Mouse (Mus musculus): ENCODE data around the gene Txnrd2. TPM values are rescaled to one million over a fixed set of nuclear protein-coding genes. Genes with fewer than 3 reads are reported as not detected.

Txnrd2 gene
- polyA plus RNA-seq, 1 experiment from 2014 or later: 22.7 TPM

GRCm38 (mm10) chr16:18391728-18392127 lies 34.5 kb upstream of the Txnrd2 start:
- Histone ChIP-seq H3K9ac (ENCODE audit: low read length) (no peak overlapping the region), H3K9me3 (ENCODE audit: control insufficient read depth, low read length) (no peaks in the 10 kb centered on the region), H3K4me3 (ENCODE audit: low read depth, low read length) (no peak overlapping the region), H3K27me3 (ENCODE audit: control insufficient read depth, insufficient read depth, low read length) (no peaks in the 10 kb centered on the region), H3K4me1 (ENCODE audit: control insufficient read depth, insufficient read depth, low read length) (peaks cover 63% of the 10 kb centered on the region), H3K27ac (ENCODE audit: low read depth, low read length) (peak overlapping the region; percentile 14; the same call in 1 of the 2 replicates), H3K36me3 (ENCODE audit: control insufficient read depth, insufficient read depth, low read length) (no peaks in the 10 kb centered on the region), H3K4me2 (no peak overlapping the region)
- DNase-seq (ENCODE audit: low spot score, missing footprints) (peak; percentile 82), ATAC-seq (ENCODE audit: low FRiP score) (no peak)
- 83% methylated on average over 3 of the region's 3 CpGs for WGBS

GRCm38 (mm10) chr16:18392469-18393426 lies 33.4 kb upstream of the Txnrd2 start:
- peak overlapping the region; percentile 85 for H3K4me3 ChIP-seq (ENCODE audit: low read depth, low read length)
- peaks cover 9% of the 10 kb centered on the region for H3K36me3 ChIP-seq (ENCODE audit: control insufficient read depth, insufficient read depth, low read length)
- H3K4me1 ChIP-seq (ENCODE audit: control insufficient read depth, insufficient read depth, low read length): peaks cover 54% of the 10 kb centered on the region
- no peaks in the 10 kb centered on the region for H3K27me3 ChIP-seq (ENCODE audit: control insufficient read depth, insufficient read depth, low read length)
- ATAC-seq (ENCODE audit: low FRiP score) (peak; percentile 87), DNase-seq (ENCODE audit: low spot score, missing footprints) (peak; percentile 98)
- peak overlapping the region; percentile 64 for H3K4me2 ChIP-seq
- no peaks in the 10 kb centered on the region for H3K9me3 ChIP-seq (ENCODE audit: control insufficient read depth, low read length)
- peak overlapping the region; percentile 87 for H3K27ac ChIP-seq (ENCODE audit: low read depth, low read length)
- WGBS: under 1% methylated on average over 61 of the region's 63 CpGs
- H3K9ac ChIP-seq (ENCODE audit: low read length): peak overlapping the region; percentile 90

GRCm38 (mm10) chr16:18393595-18393994 lies 32.6 kb upstream of the Txnrd2 start:
- peaks cover 16% of the 10 kb centered on the region for H3K36me3 ChIP-seq (ENCODE audit: control insufficient read depth, insufficient read depth, low read length)
- peaks cover 47% of the 10 kb centered on the region for H3K4me1 ChIP-seq (ENCODE audit: control insufficient read depth, insufficient read depth, low read length)
- peak overlapping the region; percentile 87; the same call in 1 of the 2 replicates for H3K27ac ChIP-seq (ENCODE audit: low read depth, low read length)
- 56% methylated on average over 5 of the region's 5 CpGs for WGBS
- ATAC-seq (ENCODE audit: low FRiP score) (no peak), DNase-seq (ENCODE audit: low spot score, missing footprints) (peak; percentile 85)
- H3K4me3 ChIP-seq (ENCODE audit: low read depth, low read length): peak overlapping the region; percentile 85
- H3K9me3 ChIP-seq (ENCODE audit: control insufficient read depth, low read length): no peaks in the 10 kb centered on the region
- peak overlapping the region; percentile 64 for H3K4me2 ChIP-seq
- no peaks in the 10 kb centered on the region for H3K27me3 ChIP-seq (ENCODE audit: control insufficient read depth, insufficient read depth, low read length)
- peak overlapping the region; percentile 90 for H3K9ac ChIP-seq (ENCODE audit: low read length)

GRCm38 (mm10) chr16:18394056-18394455 lies 32.1 kb upstream of the Txnrd2 start:
- Histone ChIP-seq H3K36me3 (ENCODE audit: control insufficient read depth, insufficient read depth, low read length) (peaks cover 21% of the 10 kb centered on the region), H3K27ac (ENCODE audit: low read depth, low read length) (0 out of 2 replicates have a peak overlapping the region, but pooled peaks have one; percentile 87), H3K9ac (ENCODE audit: low read length) (peak overlapping the region; percentile 90), H3K9me3 (ENCODE audit: control insufficient read depth, low read length) (no peaks in the 10 kb centered on the region), H3K27me3 (ENCODE audit: control insufficient read depth, insufficient read depth, low read length) (no peaks in the 10 kb centered on the region), H3K4me1 (ENCODE audit: control insufficient read depth, insufficient read depth, low read length) (peaks cover 47% of the 10 kb centered on the region), H3K4me2 (peak overlapping the region; percentile 64), H3K4me3 (ENCODE audit: low read depth, low read length) (peak overlapping the region; percentile 85)
- DNase-seq (ENCODE audit: low spot score, missing footprints): peak; percentile 85
- no peak for ATAC-seq (ENCODE audit: low FRiP score)
- 73% methylated on average over 3 of the region's 3 CpGs for WGBS

GRCm38 (mm10) chr16:18394777-18395619 lies 31.2 kb upstream of the Txnrd2 start:
- peak; percentile 94 for DNase-seq (ENCODE audit: low spot score, missing footprints)
- peak; percentile 57 for ATAC-seq (ENCODE audit: low FRiP score)
- Histone ChIP-seq H3K27ac (ENCODE audit: low read depth, low read length) (peak overlapping the region; percentile 84), H3K4me1 (ENCODE audit: control insufficient read depth, insufficient read depth, low read length) (peaks cover 53% of the 10 kb centered on the region), H3K9me3 (ENCODE audit: control insufficient read depth, low read length) (no peaks in the 10 kb centered on the region), H3K4me3 (ENCODE audit: low read depth, low read length) (0 out of 2 replicates have a peak overlapping the region, but pooled peaks have one; percentile 5), H3K9ac (ENCODE audit: low read length) (peak overlapping the region; percentile 49; the same call in 1 of the 2 replicates), H3K36me3 (ENCODE audit: control insufficient read depth, insufficient read depth, low read length) (peaks cover 28% of the 10 kb centered on the region), H3K4me2 (peak overlapping the region; percentile 64), H3K27me3 (ENCODE audit: control insufficient read depth, insufficient read depth, low read length) (no peaks in the 10 kb centered on the region)
- 15% methylated on average over 11 of the region's 11 CpGs for WGBS

GRCm38 (mm10) chr16:18395620-18396036 lies 30.6 kb upstream of the Txnrd2 start:
- no peak for DNase-seq (ENCODE audit: low spot score, missing footprints)
- no peak overlapping the region for H3K4me3 ChIP-seq (ENCODE audit: low read depth, low read length)

GRCm38 (mm10) chr16:18396201-18396600 lies 30.0 kb upstream of the Txnrd2 start:
- ATAC-seq (ENCODE audit: low FRiP score) (no peak), DNase-seq (ENCODE audit: low spot score, missing footprints) (no peak)
- H3K4me1 ChIP-seq (ENCODE audit: control insufficient read depth, insufficient read depth, low read length): peaks cover 65% of the 10 kb centered on the region
- peak overlapping the region; percentile 64 for H3K4me2 ChIP-seq
- H3K9ac ChIP-seq (ENCODE audit: low read length): peak overlapping the region; percentile 48
- H3K27me3 ChIP-seq (ENCODE audit: control insufficient read depth, insufficient read depth, low read length): no peaks in the 10 kb centered on the region
- WGBS: 57% methylated on average over 2 of the region's 2 CpGs
- peak overlapping the region; percentile 48; the same call in 1 of the 2 replicates for H3K27ac ChIP-seq (ENCODE audit: low read depth, low read length)
- H3K36me3 ChIP-seq (ENCODE audit: control insufficient read depth, insufficient read depth, low read length): peaks cover 28% of the 10 kb centered on the region
- H3K9me3 ChIP-seq (ENCODE audit: control insufficient read depth, low read length): no peaks in the 10 kb centered on the region
- no peak overlapping the region for H3K4me3 ChIP-seq (ENCODE audit: low read depth, low read length)

More at GRCm38 (mm10) chr16:18395620-18396036, 30.6 kb upstream of the Txnrd2 start:
- ATAC-seq (ENCODE audit: low FRiP score): no peak
- Histone ChIP-seq H3K9me3 (ENCODE audit: control insufficient read depth, low read length) (no peaks in the 10 kb centered on the region), H3K4me1 (ENCODE audit: control insufficient read depth, insufficient read depth, low read length) (peaks cover 60% of the 10 kb centered on the region), H3K27me3 (ENCODE audit: control insufficient read depth, insufficient read depth, low read length) (no peaks in the 10 kb centered on the region), H3K9ac (ENCODE audit: low read length) (peak overlapping the region; percentile 48), H3K36me3 (ENCODE audit: control insufficient read depth, insufficient read depth, low read length) (peaks cover 28% of the 10 kb centered on the region), H3K27ac (ENCODE audit: low read depth, low read length) (peak overlapping the region; percentile 48; the same call in 1 of the 2 replicates), H3K4me2 (peak overlapping the region; percentile 64)
- WGBS: 22% methylated on average over 6 of the region's 7 CpGs

- no peaks in the 10 kb centered on the region for H3K27me3 ChIP-seq (ENCODE audit: control insufficient read depth, insufficient read depth, low read length)
- no peak overlapping the region for H3K27ac ChIP-seq (ENCODE audit: low read depth, low read length)
- ATAC-seq (ENCODE audit: low FRiP score): no peak
- H3K4me2 ChIP-seq: no peak overlapping the region
- 96% methylated on average over 27 of the region's 27 CpGs for WGBS
- H3K4me1 ChIP-seq (ENCODE audit: control insufficient read depth, insufficient read depth, low read length): peaks cover 72% of the 10 kb centered on the region
- no peak overlapping the region for H3K9ac ChIP-seq (ENCODE audit: low read length)
- no peaks in the 10 kb centered on the region for H3K9me3 ChIP-seq (ENCODE audit: control insufficient read depth, low read length)
- H3K4me3 ChIP-seq (ENCODE audit: low read depth, low read length): no peak overlapping the region
- no peak for DNase-seq (ENCODE audit: low spot score, missing footprints)
- H3K36me3 ChIP-seq (ENCODE audit: control insufficient read depth, insufficient read depth, low read length): peaks cover 34% of the 10 kb centered on the region
These were observed 29.2 kb upstream of the Txnrd2 start for GRCm38 (mm10) chr16:18396791-18397621.
